Mouse (Mus musculus) brain, embryonic 14.5 days (tissue): Measurements from ENCODE around the gene Nln. TPM values are rescaled to one million over a fixed set of nuclear protein-coding genes. Genes with fewer than 3 reads are reported as not detected.

Experiments used
- DNase-seq: peaks from one replicate; pipeline ENCODE4 v3.0.0-alpha.2; 2011; ENCODE audit warnings: low read depth
- CTCF ChIP-seq: fragments of 200-500 bp; IDR thresholded peaks from 2 replicates; pipeline ENCODE4 v1.5.1; 2012; ENCODE audit warnings: inconsistent platforms, mild to moderate bottlenecking, moderate library complexity, borderline replicate concordance; ENCODE audit not compliant: insufficient read depth, insufficient read length; ENCODE audit errors: extremely low read depth
- POLR2A ChIP-seq: fragments of 200-500 bp; IDR thresholded peaks from 2 replicates; pipeline ENCODE4 v1.6.1; 2012; ENCODE audit warnings: mild to moderate bottlenecking, inconsistent platforms, borderline replicate concordance; ENCODE audit not compliant: poor library complexity, insufficient read depth, insufficient read length, severe bottlenecking; ENCODE audit errors: extremely low read depth
- polyA plus RNA-seq: library from polyadenylated mRNA; depleted of rRNA; stranded (reverse); fragments of >200 nt; gene quantifications from 2 replicates; pipeline ENCODE4 v1.2.3, GENCODE M21; 2012; rRNA removed

Gene Nln
- 24.3 and 35.3 TPM in 2 replicates for polyA plus RNA-seq

DNA sequence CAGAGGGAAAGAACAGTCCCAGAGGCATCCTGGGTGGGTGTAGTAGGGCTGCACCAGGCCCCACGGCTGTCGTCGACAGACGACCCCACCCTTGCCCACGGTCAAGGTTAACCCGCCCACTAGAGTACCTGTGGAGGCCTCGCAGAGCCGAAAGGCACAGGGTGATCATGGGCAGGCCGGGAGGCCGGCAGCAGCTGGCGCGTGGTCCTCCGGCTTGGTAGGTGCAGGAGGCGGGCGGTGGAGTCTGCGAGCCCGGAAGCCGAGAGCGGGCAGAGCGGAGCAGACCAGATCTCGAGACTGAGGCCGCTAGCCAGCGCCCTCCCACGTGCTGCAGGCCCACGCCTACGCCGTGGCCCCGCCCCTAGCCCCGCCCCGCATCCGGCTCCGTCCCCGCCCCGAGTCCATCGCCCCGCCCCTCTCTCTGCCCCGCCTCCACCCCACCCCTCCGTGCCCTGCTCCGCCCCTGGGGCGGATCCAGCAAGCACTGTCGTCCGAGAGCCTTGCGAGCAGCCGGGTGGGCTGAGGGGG is at the start of gene Nln, which contains the start of gene Sgtb:
Gene Nln, minus strand, starts transcription at position 327 of the 528 bp plus-strand sequence.
Gene Sgtb, plus strand, starts transcription at position 454 of the 528 bp plus-strand sequence.
- TF ChIP-seq CTCF = no peak
- TF ChIP-seq POLR2A = peak; percentile 51; the same call in 1 of the 2 replicates

DNA sequence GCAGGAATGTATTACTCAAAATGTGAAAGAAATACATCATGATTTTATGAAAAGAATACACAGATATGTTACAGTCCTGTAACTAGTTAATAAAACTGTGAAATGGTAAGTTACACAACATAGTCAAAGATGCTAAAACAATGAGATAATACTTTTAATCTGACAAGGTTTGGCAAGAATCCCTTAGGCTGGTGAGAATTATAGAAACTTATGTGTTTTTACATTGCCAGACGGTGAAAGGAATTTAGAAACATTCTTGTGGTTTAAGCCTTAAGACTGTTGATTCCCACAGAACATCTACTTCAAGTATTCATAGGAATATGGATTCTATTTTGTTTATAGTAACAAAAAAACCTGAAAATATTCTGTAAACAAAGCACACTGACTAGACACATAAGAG is 46.3 kb upstream of the Nln start:
- no peak for TF ChIP-seq POLR2A
- no peak for TF ChIP-seq CTCF
- no peak for DNase-seq

More for the DNA sequence above, at the start of gene Nln, which contains the start of gene Sgtb:
- peak; percentile 96 for DNase-seq

DNA sequence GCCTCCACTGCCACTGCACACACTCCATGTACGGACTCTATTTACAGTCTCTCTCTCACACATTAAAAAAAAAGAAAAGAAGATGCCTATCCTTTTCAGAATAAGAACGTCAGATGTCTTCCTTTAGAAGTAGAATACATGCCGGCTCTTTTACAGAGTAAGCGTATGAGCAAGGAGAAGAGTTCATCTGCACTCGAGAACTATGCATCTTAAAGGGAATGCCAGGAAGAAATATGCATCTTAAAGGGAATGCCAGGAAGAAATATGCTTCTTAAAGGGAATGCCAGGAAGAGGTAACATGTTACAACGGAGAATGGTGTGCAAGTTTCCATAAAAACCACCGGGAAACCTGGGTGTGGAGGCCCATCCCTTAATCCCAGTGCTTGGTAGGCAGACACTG is 45.7 kb upstream of the Nln start:
- TF ChIP-seq POLR2A (no peak), CTCF (no peak)
- DNase-seq = no peak

DNA sequence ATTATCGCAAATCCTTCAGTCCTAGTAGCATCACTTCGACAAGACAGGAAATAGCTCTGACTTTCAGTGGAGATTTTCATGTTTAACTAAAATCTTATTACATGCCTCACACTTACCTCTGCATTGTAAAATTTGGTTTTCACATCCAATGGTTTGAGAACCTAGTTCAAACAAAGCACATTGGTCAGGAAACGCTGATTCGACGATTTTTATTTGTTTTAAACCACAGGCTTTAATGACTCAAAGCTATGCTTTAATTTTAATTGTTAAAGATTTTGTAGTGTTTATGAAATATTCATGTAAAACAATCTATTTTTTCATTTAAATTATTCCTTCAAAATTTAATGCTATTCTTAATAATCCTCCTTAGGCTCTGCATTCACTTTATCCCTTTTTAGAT is 44.8 kb upstream of the Nln start:
- TF ChIP-seq CTCF (no peak), POLR2A (no peak)
- no peak for DNase-seq

DNA sequence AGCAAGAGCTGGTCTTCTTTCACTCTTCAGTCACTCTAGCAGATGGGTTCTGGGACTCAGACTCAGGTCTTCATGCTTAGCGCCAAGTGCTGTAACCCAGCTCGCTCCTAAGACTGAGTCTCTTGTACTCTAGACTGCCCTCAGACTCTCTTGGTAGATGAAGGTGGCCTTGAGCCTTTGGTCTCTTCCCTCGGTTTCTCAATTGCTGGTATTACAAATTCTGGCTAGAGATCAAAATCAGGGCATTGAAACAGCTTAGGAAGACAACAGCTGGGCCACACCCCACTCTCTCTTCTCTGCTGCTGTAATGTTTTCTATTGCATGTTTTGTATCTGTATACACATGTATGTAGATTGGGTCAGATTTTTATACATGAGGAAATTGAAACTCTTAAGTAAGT is 36.2 kb upstream of the Nln start:
- TF ChIP-seq POLR2A = no peak
- no peak for DNase-seq

DNA sequence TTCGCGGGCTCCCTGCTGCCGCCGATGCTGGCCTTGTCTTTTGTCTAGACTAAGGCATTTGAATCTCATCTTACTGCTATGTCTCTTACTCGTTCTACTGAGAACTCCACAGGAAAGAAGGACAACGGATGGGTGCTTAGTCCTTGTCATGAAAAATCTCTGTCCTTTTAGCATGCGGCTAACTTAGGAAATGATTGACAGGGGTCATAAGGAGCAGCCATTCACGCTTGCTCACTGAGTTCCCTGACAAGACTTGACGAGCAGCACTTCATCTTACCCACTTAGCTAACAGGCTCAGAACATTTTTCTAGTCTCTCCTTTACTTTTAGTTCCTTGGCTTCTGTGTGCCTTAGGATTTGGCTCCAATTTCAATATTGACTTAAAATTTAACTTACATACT is 35.5 kb upstream of the Nln start:
- DNase-seq = no peak

DNA sequence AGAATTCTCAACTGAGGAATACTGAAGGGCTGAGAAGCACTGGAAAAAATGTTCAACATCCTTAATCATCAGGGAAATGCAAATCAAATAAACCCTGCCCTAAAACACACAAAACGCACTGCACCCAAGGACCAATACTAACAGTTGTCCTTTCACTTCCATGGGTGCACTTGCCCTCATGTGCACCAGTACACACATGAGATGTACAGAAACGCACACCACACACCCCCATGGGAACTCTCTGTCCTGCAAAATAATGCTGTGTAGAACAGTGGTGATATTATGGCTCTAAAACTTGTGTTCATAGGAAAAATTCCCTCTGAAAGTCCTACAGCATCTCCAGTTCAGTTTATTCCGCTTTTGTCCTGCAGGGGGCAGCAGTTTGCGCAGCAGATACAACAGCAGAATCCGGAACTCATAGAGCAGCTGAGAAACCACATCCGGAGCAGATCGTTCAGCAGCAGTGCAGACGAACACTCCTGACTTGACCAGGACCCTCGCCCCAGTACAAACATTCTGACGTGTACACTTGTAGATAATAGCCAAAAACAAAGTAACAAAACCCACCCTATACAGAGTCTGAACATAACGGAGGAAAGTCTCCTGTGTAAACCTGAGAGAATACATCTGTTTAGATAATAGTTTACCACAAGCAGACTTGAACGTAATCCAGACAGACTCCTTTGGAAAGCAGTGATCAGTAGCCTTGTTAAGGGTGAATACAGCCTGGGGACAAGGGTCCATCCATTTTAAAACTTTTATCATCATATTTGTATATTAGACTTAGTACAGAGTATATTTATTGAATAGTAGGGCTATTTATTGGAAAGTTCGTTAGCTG is 30.2 kb upstream of the Nln start:
- TF ChIP-seq CTCF (peak; percentile 84), POLR2A (no peak)
- DNase-seq = peak; percentile 82

More for the DNA sequence above, 35.5 kb upstream of the Nln start:
- TF ChIP-seq POLR2A (no peak), CTCF (no peak)

DNA sequence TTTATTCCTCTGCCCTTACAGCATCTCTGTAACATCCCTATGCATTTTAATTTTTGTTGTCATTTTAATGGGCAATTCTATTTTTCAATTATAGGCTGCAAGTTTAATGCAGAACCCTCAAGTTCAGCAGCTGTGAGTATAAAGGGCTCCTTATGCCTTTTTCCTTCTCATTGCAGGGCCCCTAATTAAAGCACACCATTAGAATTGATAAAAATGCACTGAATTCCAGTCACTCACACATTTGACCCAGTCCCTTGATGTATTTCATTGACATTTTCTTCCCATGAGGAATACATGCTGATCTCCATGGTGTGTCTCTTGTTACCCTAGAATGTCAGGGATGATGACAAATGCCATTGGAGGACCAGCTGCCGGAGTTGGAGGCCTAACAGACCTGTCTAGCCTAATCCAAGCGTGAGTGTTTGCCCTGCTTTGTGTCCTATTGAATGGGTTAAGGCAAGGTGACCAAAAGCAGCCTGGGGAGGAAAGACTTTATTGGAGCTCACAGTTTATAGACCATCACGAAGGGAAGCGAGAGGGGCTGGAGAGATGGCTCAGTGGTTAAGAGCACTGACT is 25.2 kb upstream of the Nln start:
- peak; percentile 48 for DNase-seq
- TF ChIP-seq POLR2A (no peak), CTCF (no peak)

DNA sequence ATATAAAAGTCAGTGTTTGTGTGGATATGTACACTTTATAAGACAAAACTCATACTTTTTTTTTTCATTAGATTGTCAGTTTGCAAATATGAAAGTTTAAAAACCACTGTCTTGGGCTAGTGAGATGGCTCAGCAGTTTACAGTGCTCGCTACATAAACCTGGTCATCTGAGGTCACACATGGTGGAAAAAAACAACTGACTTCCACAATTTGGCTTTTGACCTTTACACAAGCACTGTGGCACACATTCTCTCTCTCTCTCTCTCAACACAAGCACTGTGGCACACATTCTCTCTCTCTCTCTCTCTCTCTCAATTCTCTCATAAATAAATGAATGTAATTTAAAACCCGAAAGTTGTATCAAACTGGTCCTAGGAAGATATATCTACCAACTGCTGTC is 23.1 kb upstream of the Nln start:
- no peak for TF ChIP-seq POLR2A
- DNase-seq = no peak

DNA sequence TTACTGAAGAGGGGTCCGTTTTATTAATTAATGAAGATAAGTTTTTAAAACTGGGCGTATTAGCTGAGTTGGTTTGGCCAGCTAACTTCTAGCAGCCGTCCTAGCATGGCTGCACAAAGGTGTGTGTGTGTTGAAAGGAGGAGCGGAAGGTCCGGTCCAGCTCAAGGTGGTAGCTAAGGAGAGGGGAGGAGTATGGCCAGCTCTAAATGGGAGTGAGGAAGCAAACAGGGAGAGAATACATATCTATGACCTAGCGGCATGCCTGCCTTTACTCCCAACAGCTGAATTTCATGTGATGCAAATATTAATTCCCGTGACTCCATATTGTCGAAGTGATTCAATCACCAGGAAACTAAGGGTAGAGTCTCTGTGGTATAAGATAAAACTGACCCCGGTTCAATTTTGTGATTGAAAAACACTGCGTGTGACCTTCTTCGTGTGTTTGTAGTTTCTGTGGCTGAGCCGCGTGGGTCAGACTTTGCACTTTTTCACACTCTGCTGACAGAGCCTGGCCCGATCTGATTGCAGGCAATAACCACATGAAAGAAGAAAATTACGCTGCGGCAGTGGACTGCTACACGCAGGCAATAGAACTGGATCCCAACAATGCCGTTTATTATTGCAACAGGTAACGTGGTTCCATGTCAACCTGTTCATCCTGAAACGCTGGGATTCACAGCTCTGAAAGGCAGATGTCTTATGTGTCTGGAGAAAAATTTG is 14.4 kb upstream of the Nln start:
- TF ChIP-seq CTCF (no peak), POLR2A (no peak)
- DNase-seq = no peak

DNA sequence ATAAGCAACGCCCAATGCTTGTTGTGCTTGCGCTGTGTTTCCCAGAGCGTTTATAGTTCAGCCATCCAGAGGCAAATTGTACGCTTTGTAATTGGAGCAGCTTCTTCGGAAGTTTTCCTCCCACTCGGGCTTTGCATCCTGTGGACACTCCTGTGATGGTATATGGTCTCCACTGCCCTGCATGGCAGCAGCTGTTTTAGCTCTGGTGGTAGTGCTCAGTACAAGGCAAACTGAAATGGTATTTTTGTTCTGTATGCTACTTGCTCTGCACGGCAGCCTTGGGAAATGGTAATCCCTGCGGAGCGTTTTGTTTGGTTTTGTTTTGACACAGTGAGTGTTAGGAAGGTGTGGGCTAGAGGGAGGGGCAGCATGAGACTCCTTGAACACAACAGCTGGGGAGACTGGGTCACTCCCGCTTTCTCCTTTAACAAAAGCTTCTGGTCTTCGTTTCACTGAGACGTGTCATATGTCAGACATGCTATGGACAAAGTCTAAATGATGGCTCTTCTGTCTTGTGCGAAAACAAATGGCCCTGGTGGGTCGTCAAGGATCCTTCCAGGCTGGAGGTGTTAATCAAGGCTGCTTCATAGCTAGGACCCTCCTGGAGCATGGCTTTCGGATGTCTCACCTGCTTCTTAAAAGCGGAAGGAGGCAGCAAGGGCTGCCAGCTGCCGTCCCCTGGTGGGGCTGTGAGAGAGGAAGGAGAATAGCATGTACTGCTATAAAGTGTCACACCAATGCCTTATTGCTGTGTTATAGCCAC is 12.8 kb upstream of the Nln start:
- DNase-seq = no peak
- TF ChIP-seq POLR2A (no peak), CTCF (no peak)

DNA sequence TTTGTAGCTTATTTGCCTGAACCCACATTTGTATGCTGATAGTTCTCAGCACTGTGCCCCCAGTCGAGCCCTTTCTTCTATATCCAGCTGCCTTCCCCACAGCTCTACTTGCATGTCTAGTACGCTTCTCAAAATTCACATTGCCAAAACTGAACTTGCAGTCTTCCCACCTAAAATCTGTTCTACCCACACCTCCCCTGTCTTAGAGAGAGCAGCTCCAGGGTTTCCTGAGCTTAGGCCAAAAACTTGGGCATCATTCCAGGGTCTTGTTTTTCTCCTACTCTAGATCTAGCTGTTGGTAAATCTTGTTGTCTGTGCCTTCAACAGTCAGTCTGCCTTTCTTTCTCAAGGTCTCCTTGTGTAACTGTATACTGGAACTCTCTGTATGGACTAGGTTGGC is 5.4 kb upstream of the Nln start:
- TF ChIP-seq CTCF (no peak), POLR2A (no peak)
- no peak for DNase-seq
